9 mouse cellular contexts compared by ENCODE assay signal in the genomic region with DNA sequence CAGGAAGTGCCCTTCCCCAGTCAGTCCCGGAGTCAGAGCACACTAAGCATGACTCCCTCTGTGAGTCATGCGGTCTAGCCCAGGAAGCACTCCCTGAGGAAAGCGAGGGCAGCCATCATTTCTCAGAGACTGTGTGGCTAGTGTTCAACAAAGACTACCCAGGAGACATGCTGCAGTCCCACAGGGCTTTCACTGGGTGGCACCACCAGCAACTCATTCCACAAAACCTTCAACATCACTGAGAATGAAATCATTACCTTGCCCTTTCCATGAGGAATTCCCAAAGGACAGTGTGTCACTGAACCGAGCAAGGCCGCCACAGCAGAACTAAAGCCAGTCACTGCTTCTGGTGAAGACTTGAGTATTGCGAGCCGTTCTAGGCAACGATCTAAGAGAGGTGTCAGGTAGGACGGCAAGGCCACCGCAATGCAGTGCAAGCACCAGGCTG. TPM values are rescaled to one million over a fixed set of nuclear protein-coding genes. Genes with fewer than 3 reads are reported as not detected.
DNase-seq lines count a peak whose midpoint lies in the region; ATAC-seq and TF ChIP-seq lines count a peak whose summit lies in the region.
"Had no signal": no experiment of that assay in that cellular context is flagged by ENCODE, and none has a peak within 500 bp of the region (broad histone marks: within the 10 kb centered on the region; RNA-seq: fewer than 3 reads in every experiment).

No protein-coding gene starts in this region.

- peak; percentile 40 for DNase-seq in heart, postnatal 0 days (ENCODE audit: low spot score)
- no peak for DNase-seq in heart, adult 8-10 months (ENCODE audit: low spot score)
- no peak for DNase-seq in lung, postnatal 0 days (ENCODE audit: low spot score)
- no peak for DNase-seq in lung, adult 18-20 months
- DNase-seq in adipocyte (ENCODE audit: low spot score), result peak; percentile 68
- peak; percentile 5 for DNase-seq in retina, embryonic 14.5 days (ENCODE audit: low spot score)
- no peak for DNase-seq in thymus, postnatal 36 days

- TF ChIP-seq CTCF in heart, postnatal 0 days (IDR thresholded peaks at IDR 0.05; ENCODE audit: low read depth), result peak; percentile 40
- TF ChIP-seq CTCF in lung, postnatal 0 days (IDR thresholded peaks at IDR 0.05), result peak; percentile 47

- H3K9me3 ChIP-seq in heart, postnatal 0 days (replicated peaks; ENCODE audit: control insufficient read depth, low read length), result no peaks in the 10 kb centered on the region
- H3K9me3 ChIP-seq in lung, postnatal 0 days (ENCODE audit: low read length), result no peaks in the 10 kb centered on the region
- H3K9me3 ChIP-seq: heart, embryonic 15.5 days had no signal

- no peak overlapping the region for H3K9ac ChIP-seq in heart, postnatal 0 days (replicated peaks; ENCODE audit: low read depth, low read length)
- H3K9ac ChIP-seq in lung, postnatal 0 days (replicated peaks; ENCODE audit: low read depth), result no peak overlapping the region
- H3K9ac ChIP-seq: heart, embryonic 15.5 days had no signal

- peak; percentile 51 for ATAC-seq in heart, postnatal 0 days (ENCODE audit: insufficient read depth, low read depth)
- ATAC-seq in lung, postnatal 0 days, result peak; percentile 26; the same call in 1 of the 2 replicates
- ATAC-seq in erythroid progenitor cell, adult 5-6 weeks (replicated peaks; ENCODE audit: low FRiP score, poor library complexity, severe bottlenecking), result no peak

- no peak overlapping the region for H3K4me3 ChIP-seq in heart, postnatal 0 days (ENCODE audit: low read depth, low read length)
- H3K4me3 ChIP-seq in lung, postnatal 0 days (ENCODE audit: low read depth, low read length), result no peak overlapping the region
- H3K4me3 ChIP-seq: heart, embryonic 15.5 days had no signal

- 65% methylated on average over 10 of the region's 10 CpGs for WGBS in heart, postnatal 0 days
- WGBS in lung, postnatal 0 days, result 89% methylated on average over 10 of the region's 10 CpGs

- H3K27me3 ChIP-seq in heart, postnatal 0 days (ENCODE audit: control insufficient read depth, insufficient read depth, low read length), result no peaks in the 10 kb centered on the region
- H3K27me3 ChIP-seq in lung, postnatal 0 days (replicated peaks; ENCODE audit: insufficient read depth, low read length), result no peaks in the 10 kb centered on the region
- H3K27me3 ChIP-seq: heart, embryonic 15.5 days had no signal

- H3K36me3 ChIP-seq in heart, postnatal 0 days (replicated peaks; ENCODE audit: control insufficient read depth, insufficient read depth, low read length), result peaks cover 74% of the 10 kb centered on the region
- H3K36me3 ChIP-seq in lung, postnatal 0 days (ENCODE audit: insufficient read depth, low read length), result peaks cover 38% of the 10 kb centered on the region

- H3K4me2 ChIP-seq in heart, postnatal 0 days (ENCODE audit: low read depth, low read length), result no peak overlapping the region
- no peak overlapping the region for H3K4me2 ChIP-seq in lung, postnatal 0 days (replicated peaks; ENCODE audit: low read depth, low read length)
- H3K4me2 ChIP-seq: heart, embryonic 15.5 days had no signal

- no peak overlapping the region for H3K27ac ChIP-seq in heart, postnatal 0 days (ENCODE audit: low read depth)
- H3K27ac ChIP-seq in lung, postnatal 0 days (ENCODE audit: low read length), result no peak overlapping the region
- H3K27ac ChIP-seq: heart, embryonic 15.5 days had no signal

- 0 out of 2 replicates have a peak, but pooled peaks cover 3% of the 10 kb centered on the region for H3K4me1 ChIP-seq in heart, postnatal 0 days (ENCODE audit: control insufficient read depth, insufficient read depth)
- H3K4me1 ChIP-seq in lung, postnatal 0 days (ENCODE audit: insufficient read depth, low read depth, low read length), result no peaks in the 10 kb centered on the region
- H3K4me1 ChIP-seq: heart, embryonic 15.5 days had no signal

- TF ChIP-seq EP300 in heart, postnatal 0 days (IDR thresholded peaks at IDR 0.05; ENCODE audit: low read depth), result no peak
- TF ChIP-seq EP300 in lung, postnatal 0 days (IDR thresholded peaks at IDR 0.05), result no peak

RNA-seq across cellular contexts. Expression of gene Heatr5a, which starts 23.6 kb away (rescaled TPM):
- total RNA-seq in heart, postnatal 0 days (2014; rRNA removed; ENCODE audit: low replicate concordance), result 19.0 and 41.9 TPM in 2 replicates
- polyA plus RNA-seq in heart, postnatal 0 days (2015; fragmentation: Nextera tagmentation; extraction: Ambion mirVana), result 3.1 and 3.7 TPM in 2 replicates
- total RNA-seq in heart, adult 8-10 months (2022), result 10 to 100 TPM; 19.0 to 22.5 (median 21.7) TPM
- 5.0 and 5.4 TPM in 2 replicates for polyA plus RNA-seq in lung, postnatal 0 days (2015; fragmentation: Nextera tagmentation; extraction: Ambion mirVana)
- 41.8 and 60.4 TPM in 2 replicates for total RNA-seq in erythroid progenitor cell, adult 5-6 weeks (2015; ENCODE audit: low replicate concordance)
- total RNA-seq in erythroid progenitor cell, adult 5-6 weeks (2017; ENCODE audit: low replicate concordance), result 48.5 and 54.7 TPM in 2 replicates

RNA-seq across cellular contexts. Expression of gene Dtd2, which starts 58.8 kb away (rescaled TPM):
- 20.3 and 25.8 TPM in 2 replicates for total RNA-seq in heart, postnatal 0 days (2014; rRNA removed; ENCODE audit: low replicate concordance)
- polyA plus RNA-seq in heart, postnatal 0 days (2015; fragmentation: Nextera tagmentation; extraction: Ambion mirVana), result 23.6 and 24.7 TPM in 2 replicates
- 1 to 10 TPM; 4.1 to 8.3 (median 5.9) TPM for total RNA-seq in heart, adult 8-10 months (2022)
- 18.2 and 20.1 TPM in 2 replicates for polyA plus RNA-seq in lung, postnatal 0 days (2015; fragmentation: Nextera tagmentation; extraction: Ambion mirVana)
- 1.4 and 2.5 TPM in 2 replicates for total RNA-seq in erythroid progenitor cell, adult 5-6 weeks (2015; ENCODE audit: low replicate concordance)
- 3.5 and 7.5 TPM in 2 replicates for total RNA-seq in erythroid progenitor cell, adult 5-6 weeks (2017; ENCODE audit: low replicate concordance)

Comparison
In these comparisons a context has a peak if more than half of its experiments do, and no peak if none do; other contexts are left out.
1. DNase-seq: peak in heart, postnatal 0 days (single experiment), adipocyte (single experiment) and retina, embryonic 14.5 days (single experiment); none in heart, adult 8-10 months (single experiment), lung, postnatal 0 days (single experiment), lung, adult 18-20 months (0 of 2) and thymus, postnatal 36 days (0 of 2).